Mouse (Mus musculus) right cerebral cortex, postnatal 4 days (tissue): Measurements from ENCODE around the gene Klrb1b.

Experiments used
- DNase-seq: peaks from one replicate; pipeline ENCODE4 v3.0.0-alpha.2; 2022

Klrb1b gene

DNA sequence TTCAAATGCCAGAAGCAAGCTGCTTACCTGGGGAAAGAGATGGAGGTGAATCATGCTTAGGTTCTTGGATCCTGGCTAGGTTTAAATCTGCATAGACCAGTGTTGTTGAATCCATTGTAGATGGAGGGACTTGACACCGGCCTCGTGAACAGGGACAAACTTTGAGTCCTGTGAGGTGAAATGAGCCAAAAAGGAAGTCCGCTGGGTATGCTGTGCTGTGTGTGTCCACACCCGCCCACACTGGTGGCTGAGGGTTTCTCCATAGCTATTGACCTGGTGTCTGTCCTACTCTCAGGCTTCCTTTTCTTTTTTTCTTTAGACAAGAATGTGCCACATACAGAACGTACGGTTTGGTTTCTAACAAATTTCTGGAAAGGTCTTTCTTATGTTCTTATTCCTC, at the start of gene Klrb1b, which contains the start of gene Gm44511:
Gene Klrb1b, minus strand, starts transcription at position 200 of the 400 bp plus-strand sequence.
Gene Gm44511, minus strand, starts transcription at position 184 of the 400 bp plus-strand sequence.
- DNase-seq, result no peak

- no peak for DNase-seq
Observed at GRCm38 (mm10) chr6:128871910-128872610, 45.9 kb upstream of the Klrb1b start.

- no peak for DNase-seq
Observed at GRCm38 (mm10) chr6:128868861-128869260, 42.7 kb upstream of the Klrb1b start.

DNA sequence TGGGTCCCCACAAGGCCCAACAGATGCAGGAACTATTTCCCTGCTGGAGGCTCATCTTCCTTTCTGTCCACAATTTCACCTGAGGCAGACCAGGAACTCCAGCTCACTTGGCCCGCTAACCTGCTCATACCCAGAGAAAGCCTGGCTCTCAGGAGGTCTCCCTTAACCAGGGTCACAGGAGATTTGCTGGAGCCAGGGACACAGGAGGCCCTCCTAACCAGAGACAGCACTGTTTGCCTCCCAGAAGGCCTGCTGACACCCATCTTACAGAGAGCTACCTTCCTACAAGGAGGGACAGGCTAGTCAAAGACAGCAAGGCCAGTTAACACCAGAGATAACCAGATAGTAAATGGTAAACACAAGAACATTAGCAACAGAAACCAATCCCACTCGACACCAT, 31.8 kb upstream of the Klrb1b start:
- DNase-seq, result no peak

DNA sequence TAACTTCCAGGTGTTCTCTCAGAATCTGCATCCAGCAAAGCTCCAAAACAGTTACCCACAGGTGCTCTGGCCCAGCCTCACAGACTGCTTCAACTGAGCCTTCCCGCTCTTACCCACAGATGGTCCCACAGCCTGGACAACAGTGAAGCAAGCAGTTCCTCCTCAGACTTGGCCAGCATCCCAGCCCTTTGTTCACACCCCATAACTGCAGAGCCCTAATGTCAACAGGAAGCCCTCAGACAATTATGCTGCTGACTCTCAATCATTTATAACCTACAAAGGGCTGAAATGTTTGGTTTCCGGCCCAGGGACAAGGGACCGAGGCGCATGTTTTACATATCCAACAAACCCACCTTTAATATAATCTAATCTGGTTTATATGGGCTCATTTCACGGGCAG, 30.1 kb upstream of the Klrb1b start:
- peak; percentile 47 for DNase-seq

DNA sequence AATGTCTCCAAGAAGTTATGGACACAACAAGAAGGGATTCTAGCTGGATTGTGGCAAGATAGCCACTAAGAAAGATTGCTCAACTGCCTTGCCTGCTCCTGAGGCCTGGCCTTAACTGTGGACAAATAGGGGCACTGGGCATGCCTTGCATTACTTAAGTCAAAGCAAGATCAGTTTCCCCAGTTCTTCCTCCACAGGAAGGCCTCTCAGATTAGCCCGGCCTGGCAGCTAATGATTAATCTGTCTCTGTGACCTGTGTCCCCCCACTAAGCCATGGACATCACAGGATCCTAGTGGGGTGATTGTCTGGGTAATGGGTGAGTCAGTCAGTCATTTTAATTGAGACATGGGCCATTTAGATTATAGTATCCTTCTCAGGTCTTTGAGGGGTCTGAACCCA, 29.3 kb upstream of the Klrb1b start:
- DNase-seq, result no peak

DNA sequence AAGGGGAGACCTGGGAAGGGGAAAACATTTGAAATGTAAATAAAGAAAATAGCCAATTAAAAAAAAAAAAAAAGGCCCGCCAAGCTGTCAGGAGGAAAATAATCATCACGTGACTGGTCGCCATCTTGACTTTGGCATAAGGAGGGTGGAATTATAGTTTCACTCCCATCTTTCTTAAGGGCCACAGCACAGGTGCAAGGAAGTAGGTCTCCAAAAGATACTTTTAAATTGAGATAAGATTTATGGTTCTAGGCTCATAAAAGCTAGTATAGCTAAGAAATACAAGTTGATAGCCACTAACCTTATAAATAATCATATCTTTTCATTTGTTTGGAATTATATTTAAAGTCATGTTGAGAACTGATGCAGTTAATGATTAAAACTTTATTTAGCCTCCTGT, 28.8 kb upstream of the Klrb1b start:
- DNase-seq, result no peak

- DNase-seq, result peak; percentile 72
Observed at GRCm38 (mm10) chr6:128854024-128854820, 28.1 kb upstream of the Klrb1b start.

GRCm38 (mm10) chr6:128852766-128853165, 26.6 kb upstream of the Klrb1b start:
- DNase-seq, result no peak

GRCm38 (mm10) chr6:128851151-128851550, 25.0 kb upstream of the Klrb1b start:
- DNase-seq, result no peak

DNA sequence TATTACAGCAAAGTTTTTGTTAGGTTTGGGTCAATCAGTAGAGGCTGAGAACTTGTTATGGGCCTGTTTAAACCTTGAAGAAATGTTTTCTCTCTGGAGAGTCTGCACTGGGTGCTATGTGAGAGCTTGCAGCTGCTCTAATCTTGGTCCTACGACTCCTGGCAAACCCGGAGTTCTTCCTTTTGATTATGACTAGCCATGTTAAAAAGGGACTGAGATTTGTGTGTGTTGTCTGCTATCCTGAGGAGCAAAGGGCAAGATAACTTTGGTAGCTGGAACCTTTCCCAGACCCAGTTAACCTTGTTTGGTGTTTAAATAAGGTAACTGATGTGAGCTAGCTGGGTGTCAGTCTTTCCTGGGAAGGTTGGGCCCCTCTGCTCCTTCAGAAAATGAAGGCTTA, 24.5 kb upstream of the Klrb1b start:
- DNase-seq, result no peak

- DNase-seq, result peak; percentile 57
Observed at GRCm38 (mm10) chr6:128849902-128850301, 23.8 kb upstream of the Klrb1b start.

DNA sequence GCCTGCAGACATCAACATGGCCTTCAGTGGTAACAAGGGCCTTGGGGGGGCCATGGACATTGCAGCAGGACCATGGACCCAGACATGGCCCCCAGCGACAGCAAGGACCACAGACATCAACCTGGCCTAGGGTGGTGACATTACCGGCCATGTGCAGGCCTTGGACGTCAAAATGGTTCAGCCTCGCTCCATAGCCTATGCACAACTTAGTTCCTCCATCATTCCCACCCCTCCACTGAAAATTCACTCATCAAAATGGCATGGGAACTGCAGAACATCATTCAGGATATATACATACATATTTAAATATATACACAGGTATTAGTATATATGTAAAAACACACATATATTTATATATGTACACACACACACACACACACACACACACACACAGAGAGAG, 21.3 kb upstream of the Klrb1b start:
- no peak for DNase-seq

DNA sequence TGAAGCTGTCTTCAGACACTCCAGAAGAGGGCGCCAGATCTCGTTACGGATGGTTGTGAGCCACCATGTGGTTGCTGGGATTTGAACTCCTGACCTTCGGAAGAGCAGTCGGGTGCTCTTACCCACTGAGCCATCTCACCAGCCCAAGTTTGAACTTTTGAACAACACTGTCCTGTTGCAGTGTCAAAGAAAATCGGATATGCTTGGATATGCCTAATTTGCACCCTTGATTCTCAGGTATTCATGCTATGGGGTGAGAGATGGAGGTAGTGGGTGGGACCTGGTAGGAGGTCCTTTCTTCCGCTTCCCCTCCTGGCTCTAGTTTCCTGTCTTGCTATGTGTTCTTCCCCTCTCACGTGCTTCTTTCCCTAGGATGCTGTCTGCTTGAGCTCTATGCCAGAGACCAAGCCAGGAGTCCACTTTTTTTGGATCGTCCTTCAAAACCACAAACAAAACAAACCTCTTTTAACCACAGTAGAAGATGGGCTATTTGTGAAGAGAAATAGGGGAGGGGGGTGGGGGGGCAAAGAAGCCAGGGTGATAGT, 19.9 kb upstream of the Klrb1b start:
- DNase-seq, result no peak

DNA sequence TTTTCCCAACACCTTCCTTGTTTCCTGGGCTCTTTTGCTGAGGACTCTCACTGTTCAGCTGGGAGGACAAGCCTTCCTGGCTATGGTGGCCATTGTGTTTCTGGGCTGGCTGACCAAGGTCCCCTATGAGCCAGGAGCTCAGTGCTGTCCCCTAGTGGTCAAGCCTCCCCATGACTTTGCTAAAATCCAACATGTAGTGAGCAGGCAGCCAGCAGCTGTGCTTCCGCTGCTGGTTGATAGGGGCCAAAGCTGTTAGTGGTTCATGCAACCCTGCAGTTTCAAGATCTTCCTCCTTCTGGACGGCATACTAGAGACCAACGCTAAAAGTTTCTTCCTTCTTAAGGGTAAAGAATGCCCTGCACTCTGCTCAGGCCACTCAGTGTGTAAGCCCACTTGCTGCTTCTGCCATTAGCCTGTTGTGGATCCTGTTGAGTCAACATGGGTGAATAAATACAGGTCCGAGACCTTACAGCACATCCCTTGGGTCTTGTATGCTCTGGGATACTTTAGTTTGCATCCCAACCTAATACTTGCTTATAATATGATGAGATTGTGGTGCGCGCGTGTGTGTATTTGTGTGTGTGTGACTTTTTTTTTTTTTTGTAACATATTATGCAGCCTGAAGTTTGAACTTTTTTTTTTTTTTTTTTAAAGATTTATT, 19.3 kb upstream of the Klrb1b start:
- peak; percentile 83 for DNase-seq

- no peak for DNase-seq
Observed at GRCm38 (mm10) chr6:128844586-128845080, 18.5 kb upstream of the Klrb1b start.

DNA sequence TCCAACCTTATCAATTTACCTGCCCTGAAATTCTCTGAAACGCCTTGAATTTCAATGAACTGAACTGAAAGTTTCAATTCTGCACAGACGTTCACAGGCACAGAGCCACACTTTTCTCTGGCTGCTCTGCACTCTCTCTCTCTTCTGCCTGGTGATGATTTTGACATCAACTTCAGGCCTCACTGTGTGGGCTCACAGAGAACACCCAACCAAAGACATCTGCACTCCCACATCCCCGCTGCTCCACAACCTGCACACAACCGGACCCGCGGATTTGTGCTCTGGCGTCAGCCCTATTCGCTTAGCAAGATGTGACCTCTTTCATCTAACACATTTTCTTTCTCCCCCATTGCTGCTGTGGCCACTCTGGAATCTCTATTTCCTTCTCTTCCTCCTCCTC, 18.0 kb upstream of the Klrb1b start:
- DNase-seq, result no peak

DNA sequence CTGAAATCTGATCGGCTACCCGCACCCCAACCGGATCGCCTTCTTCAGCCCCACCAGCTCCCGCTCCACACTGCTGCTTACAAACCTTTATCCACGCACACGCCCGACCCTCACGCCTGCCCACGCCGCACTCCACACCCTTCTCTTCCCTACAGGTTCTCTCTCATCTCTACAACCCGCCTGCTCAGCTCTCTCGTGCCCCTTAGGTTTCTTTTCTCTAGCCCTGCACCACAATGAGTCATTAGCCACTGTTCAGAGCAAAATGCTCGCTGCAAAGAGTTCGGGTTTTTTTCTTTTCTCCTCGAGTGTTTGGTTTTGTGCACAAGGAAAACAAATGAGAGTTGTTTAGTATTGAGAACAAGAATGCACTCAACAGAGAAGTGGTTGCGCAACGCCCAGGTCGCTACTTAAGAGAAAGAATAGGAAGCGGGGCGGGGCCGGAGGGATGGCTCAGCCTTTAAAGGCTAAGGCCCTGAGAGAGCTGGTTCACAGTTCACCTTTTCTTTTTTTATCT, 17.4 kb upstream of the Klrb1b start:
- peak; percentile 28 for DNase-seq

DNA sequence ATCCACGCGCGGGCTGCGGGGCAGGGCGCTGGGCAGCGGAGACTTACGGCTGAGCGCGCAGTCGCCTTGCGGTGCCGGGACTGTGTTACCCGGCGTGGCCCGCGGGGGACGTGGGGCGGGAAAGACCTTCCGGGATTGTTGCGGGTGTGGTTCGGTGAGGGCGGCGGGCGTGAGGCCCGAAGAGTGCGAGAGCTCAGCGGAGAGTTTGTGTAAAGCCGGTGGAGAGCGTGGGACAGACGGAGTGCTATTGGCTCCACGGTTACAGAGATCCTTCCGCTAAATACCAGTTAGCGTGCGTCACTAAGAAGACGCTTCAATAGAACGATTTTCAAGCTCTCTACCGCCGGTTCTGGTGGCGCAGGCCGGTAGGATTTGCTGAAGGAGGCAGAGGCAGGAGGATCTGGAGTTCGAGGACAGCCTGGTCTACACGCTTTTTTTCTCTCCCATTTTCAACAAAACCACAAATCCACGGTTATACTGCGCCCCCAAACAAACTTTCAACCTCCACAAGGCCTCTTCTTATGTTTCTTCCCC, 16.9 kb upstream of the Klrb1b start:
- DNase-seq, result peak; percentile 85

- DNase-seq, result no peak
Observed at GRCm38 (mm10) chr6:128842356-128842944, 16.3 kb upstream of the Klrb1b start.

GRCm38 (mm10) chr6:128841327-128842089, 15.4 kb upstream of the Klrb1b start:
- no peak for DNase-seq
